Mouse (Mus musculus) bone marrow, adult 2 months (tissue): ENCODE data around the gene Clec4e.

Experiments
- CTCF ChIP-seq: fragments of 200-500 bp; IDR thresholded peaks from 2 replicates; pipeline ENCODE4 v1.5.1; 2011; ENCODE audit warnings: low read length, control low read depth; ENCODE audit not compliant: control insufficient read depth, insufficient read depth
- POLR2A ChIP-seq: fragments of 200-500 bp; IDR thresholded peaks from 2 replicates; pipeline ENCODE4 v1.6.1; 2011; ENCODE audit warnings: low read depth, mild to moderate bottlenecking, control low read depth, low read length, borderline replicate concordance; ENCODE audit not compliant: control insufficient read depth

- TF ChIP-seq CTCF (no peak), POLR2A (no peak)
Observed at GRCm38 (mm10) chr6:123279443-123279842, 10.2 kb downstream of the Clec4e start.
